Mouse (Mus musculus) WW6 (cell line): ENCODE measurements at regions not wholly inside any gene's neighbourhood (a gene's known extent, or its start where the extent isn't known, plus 50 kb on each side); places are given as distances from the start of the nearest gene placed in this dataset.
A peak's percentile ranks its signal among the peaks of the same experiment; 100 is the strongest.

ENCODE experiments used
- DNase-seq: peaks from one replicate; pipeline ENCODE4 v3.0.0-alpha.2; 2013; ENCODE audit warnings: low read depth, low spot score

DNA sequence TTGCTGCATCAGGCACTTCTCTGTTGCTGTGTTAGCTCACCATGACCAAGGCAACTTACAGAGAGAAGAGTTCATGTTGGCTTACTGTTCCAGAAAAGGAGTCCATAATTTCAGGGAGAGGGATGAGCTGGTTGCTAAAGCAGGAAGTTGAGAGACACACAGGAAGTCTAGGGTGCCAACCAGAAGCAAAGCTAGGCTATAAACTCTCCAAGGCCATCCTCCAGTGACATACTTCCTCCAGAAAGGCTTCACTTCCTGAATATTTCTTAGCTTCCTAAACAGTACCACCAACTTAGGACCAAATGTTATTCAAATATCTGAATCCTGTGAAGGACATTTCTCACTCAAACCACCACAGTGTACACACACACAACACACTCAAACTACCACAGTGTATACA lies 2010.6 kb downstream of the A830018L16Rik start:
- DNase-seq, result no peak

DNA sequence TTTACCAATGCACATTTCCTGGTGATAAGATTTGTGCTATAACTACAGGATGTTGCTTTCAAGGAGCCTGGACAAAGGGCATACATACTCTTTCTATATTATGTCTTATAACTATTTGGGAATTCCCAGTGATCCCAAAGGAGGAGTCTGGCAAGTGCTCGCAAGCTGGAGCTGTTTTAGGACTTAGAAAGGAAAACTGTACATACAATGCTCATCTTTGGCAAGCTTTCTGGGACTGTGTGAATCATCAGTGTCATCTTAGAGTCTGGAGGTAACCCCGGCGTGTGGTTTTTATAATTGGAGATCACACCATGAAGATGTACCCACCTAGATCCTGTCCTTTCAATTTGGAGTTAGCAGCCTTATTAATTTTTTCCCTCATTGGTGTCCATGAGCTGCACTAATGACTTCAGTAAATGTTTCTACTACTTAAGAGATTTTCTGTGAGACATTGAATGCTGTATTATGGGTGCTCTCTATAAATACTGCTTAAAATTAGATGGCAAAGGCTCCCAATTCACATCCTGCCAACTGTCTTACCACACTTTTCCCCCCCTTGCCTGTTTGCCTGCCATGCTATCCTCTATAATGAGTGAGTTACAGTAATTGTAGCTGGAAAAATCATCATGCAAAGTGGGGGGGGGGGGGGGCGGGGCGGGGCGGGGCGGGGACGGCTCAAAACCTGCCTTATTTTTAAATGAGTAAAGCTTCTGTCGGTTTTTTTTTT lies 2011.9 kb downstream of the A830018L16Rik start:
- no peak for DNase-seq

DNA sequence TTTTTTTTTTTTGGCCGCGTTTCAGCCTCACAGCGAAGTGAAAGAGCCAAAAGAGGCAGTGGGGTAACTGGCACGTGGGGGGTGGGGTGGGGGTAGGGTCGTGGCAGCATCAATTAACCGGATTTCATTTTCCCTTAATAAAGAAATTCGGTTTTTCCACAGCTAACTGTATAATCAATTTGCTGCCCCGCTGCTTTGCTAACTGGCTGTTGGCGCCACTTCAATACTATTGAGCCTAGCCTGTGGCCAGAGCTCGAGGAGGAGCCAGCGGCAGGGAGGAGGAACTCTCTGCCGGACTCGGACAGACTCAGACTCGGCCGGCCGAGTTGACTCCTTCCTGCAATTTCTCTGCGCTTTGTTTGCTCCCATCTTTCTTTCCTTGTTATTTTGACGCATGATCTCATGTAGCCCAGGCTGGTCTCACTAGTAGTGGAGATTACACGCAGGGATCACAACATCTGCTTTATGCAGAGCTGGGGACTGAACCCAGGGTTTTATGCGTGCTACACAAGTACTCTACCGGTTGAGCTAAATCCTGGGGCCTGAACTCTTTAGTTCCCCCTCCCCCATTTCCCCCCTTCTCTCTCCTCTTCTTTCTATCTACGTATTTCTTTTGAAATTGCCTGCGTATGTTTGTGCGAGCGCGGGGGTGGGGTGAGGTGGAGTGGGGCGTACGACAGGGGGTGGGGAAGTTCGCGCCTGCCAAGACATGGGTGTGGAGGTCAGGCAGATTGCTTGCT lies 2012.6 kb downstream of the A830018L16Rik start:
- peak; percentile 18 for DNase-seq

DNA sequence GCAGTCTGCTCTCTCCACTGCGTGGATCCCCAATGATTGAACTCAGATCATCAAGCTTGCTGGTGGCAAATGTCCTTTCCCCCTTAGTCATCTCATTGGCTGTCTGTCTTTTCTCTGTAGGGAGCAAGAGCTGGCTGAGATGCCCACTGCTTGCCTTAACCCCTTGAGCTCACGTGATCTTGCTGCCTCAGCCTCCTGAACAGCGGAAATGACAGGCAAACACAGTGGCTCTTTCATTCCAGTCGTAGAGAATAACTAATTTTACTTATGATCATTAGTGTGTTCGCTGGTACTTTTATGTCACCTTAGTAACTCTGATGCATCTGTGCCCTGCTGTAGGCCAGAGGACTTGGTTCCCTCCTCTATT lies 2013.1 kb downstream of the A830018L16Rik start:
- DNase-seq, result no peak

DNA sequence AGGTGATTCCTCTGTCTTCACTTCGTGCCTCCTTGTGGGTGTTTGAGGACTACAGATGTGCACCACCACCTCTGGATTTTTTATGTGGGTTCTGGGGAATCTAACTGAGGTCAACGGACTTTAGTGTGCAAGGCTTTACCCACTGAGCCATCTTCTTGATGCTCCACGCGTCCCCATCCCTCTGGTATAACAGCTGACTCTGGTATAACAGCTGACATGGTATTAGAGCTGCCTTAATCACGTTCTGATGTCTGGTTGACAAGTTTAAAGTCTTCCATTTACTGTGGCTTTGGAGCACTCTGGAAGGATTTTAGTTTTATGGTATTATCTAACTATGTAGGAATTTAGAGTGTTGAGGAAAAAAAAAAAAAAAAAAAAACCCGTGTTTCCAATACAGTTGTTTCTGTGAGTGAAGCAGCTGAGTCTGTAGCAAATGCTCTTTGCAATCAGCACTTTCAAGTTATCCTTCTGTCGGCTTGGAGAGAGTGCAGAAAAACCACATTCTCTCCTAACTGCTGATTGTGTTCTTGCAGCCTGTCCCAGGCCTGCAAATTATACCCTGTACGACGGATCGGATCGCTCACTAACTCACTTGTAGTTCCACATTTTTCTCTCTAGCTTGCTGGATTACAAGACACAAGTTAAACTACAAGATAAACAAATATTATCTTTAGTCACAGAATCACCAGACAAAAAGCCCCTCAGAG lies 2013.7 kb downstream of the A830018L16Rik start:
- DNase-seq, result no peak

DNA sequence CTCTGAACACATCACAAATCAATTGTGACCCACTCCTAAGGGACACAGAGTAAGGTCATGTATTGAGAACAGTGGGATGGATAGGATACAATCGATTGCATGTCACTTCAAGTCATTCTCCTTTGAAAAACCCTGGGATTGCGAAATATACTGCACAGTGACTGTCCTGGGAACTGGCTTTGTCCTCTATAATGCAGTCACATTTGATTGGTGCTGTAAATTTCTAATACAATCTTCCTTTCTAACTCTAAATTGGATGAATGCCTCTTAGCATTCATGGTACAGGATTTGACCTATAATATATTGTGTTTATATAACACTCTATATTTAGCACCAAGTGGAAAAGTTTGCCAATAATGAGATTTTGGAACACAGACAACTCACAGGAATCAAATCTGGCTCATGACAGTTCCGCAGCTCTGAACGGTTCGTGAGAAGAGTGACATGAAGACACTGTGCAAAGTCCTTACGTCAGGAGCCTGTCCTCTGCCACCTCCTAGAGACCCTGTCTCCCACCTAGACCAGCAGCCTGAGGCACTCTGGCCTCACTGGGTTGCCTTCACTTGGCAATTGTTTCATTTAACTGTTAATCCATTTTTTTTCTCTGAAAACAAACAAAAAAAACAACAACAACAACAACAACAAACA lies 2024.0 kb downstream of the A830018L16Rik start:
- DNase-seq, result no peak

DNA sequence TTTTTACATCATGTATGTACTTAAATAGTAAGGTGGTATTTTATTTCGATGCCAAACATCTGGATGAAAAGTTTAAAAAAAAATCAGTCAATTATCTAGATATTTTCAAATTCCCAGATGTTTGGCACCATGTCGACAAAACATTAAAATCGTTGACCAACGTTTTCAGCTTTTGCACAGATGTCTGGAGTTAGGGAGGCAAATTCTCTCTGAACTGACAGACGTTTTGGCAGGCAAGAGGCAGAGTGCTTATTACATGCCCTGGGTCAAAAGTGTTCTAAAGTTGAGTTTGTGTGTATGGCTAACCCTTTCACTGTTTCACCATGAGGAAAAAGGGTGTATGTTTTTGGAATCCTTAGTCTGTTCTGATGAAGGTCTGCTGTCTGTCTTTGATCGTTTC lies 2028.5 kb downstream of the A830018L16Rik start:
- DNase-seq, result no peak

DNA sequence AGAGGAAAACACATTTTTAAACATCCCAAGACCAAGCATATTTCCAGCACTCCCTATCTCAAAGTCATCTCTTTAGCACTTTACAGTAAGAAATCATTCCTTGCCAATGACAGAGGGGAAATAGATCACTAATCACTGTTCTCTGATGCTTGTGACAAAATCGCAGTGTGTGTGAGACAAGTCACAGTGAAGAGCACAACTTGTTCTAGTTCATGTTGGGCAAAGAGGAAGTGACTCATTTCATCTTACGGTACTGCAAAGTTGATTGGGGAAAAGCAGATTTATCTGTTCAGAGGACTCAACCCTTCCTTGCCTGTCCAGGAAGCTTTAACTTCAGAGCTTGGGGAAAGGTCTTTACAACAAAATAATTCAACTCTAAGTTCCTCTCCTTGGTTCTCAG lies 2040.6 kb downstream of the A830018L16Rik start:
- DNase-seq, result no peak

DNA sequence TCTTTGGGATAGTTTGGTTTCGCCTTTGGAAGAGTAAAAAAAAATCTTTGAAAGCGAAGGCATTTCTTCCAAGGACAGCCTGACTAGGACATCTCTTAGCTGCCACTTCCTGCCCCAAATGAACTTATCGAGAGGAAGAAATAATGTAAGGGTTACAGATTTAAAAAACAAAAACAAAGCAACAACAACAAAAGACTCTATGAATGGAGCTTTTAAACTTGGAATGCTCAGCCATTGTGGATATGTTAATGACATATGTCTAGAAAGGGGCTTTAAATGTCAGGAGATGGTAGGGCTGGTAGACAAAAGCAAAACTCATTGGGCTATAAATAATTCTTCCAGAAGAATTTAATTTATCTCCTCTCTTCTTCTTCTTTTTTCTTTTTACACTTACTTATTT lies 2041.7 kb downstream of the A830018L16Rik start:
- no peak for DNase-seq

DNA sequence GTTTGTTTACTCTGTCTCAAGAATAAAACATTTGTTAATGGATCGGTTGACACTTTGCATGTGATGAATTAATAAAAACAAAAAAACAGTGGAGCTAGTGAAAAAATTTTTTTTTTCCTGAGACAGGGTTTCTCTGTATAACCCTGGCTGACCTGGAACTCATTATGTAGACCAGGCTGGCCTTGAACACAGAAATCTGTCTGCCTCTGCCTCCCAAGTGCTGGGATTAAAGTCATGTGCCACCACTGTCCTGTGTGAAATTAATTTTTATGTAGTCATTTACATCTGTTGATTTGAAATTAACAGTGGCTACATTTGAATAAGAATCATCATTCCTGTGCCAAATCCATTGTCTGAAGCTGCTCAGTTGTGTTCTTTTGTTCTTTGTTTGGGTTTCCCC lies 2050.4 kb downstream of the A830018L16Rik start:
- peak; percentile 24 for DNase-seq

DNA sequence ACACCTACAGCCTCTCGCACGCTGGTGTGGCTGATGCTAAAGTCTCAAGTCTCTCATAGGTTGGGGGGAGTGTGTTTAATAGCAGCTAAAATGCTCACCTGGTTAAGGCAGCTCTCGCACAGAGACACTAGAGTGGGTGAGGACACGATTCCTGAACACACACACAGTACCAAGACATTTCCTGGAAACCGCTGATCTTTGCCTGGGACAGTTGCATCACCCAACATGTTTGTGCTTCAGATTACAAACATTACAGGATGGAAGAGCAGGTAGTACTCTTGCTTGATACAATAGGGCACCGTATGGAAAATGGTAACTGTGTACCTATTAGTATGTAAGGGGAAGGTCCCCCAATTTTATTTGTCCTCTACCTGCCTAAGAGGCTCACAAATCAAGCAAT lies 2053.3 kb downstream of the A830018L16Rik start:
- no peak for DNase-seq

DNA sequence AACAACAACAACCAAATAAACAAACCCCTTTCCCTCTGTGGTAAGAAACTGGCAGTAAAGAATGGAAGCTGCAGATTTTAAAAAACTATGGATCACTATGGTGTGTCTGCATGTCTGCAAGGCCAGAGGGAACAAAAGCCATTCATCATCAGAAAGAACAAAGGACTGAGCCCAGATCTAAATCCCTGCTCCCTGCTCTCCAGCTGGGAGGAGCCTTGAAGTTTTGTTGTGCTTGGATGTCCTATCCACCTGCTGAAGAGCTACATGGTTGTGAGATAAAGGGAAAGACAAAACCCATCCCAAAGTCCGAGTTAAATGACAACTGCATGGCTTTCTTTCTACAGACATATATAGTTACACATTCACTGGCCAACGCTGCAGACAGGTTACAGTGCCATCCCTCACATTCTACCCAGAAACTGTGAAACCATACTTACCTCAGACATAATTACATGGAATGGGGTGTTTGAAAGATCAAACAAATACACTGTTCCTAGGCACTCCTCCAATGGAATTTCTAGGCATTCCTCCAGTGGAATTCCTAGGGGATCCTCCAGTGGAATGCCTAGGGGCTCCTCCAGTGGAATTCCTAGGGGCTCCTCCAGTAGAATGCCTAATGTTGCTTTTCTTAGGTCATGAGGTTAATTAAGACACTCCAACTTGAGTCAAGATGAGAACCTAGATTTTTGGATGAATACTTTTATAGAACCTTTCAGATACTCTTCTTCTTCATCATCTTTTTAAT lies 2054.2 kb downstream of the A830018L16Rik start:
- no peak for DNase-seq

DNA sequence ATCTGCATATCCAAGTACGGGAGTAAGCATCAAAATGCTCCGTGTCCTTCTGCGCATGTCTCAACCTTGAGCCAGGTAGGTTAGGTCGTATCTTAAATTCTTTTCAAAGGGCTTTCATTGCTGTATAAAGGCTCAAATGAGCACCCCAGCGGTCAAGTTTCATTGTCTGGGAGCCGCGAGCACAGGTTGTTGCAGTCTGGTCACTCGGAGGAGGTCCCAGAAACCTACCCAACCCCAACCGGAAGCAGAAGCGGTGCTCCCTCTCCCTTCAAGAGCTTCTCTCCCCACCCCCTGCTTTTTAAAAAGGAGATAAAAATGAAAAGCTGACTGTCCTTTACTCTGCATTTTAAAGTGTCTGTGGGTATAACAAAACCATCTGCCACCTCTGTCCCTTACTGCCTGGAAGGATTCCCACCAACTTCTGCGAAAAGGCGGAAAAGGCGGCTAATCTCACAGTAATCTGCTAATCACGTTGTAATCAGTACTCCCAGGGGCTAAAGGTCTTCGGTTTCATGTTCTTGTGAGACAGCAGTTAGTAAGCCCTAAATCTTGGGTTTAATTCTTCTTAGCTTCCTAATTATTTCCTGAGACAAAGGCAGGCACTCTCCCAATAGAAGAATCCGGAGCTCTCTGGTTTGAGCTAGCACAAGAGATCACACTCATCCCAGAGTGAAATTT lies 2081.0 kb downstream of the A830018L16Rik start:
- no peak for DNase-seq

DNA sequence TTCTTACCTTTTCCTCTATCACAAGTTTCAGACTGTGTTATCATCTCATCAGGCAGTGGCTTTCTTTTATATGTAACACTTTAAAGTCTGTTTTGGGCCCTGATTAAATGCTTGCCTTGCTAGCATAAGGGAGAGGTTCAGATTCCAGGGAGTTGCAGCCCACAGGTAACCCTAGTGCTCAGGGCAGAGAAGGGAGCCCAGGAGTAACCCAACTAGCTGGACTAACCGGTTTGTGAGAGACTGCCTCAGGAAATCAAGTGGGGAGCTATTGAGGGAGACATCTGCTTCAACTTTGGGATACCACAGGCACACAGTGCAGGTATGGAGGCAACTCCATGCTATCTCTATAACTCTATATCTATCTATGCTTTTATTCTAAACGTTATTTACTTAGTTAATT lies 2082.5 kb downstream of the A830018L16Rik start:
- DNase-seq, result no peak

DNA sequence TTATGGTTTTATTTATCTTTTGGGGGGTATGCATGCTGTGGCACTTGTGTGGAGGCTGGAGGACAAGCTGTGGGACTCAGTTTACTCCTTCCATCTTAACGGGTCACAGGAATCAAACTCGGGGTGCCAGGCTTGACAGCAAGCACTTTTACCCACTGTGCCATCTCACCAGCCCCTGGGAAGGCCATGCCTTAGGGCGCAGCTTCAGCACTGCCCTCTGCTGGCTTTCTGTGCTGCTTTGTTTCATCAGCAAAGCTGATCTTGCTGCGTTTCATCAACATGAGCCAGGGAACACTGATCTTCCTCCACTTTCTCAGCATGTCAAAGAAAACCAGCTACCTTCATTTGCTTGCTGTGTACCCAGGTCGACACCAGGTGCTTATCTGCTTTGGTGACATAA lies 2086.6 kb downstream of the A830018L16Rik start:
- peak; percentile 3 for DNase-seq

DNA sequence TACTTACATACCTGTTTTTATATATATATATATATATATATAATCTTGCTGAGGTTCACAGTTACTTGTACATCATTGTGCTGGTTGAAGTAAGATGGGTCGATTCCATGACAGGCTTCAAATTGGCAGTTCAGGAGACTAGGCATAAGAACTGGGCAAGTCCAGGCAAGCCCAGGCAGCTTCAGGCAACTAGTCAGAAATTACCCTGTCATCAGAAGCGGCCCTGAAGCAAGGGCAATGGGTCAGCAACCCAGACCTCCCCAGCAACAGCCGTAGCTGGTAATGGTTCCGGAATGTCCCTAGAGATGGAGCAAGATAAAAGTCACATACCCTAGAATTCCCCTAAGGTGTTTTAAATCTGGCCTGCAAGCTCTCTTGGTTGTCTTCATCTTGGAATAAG lies 2088.0 kb downstream of the A830018L16Rik start:
- no peak for DNase-seq

DNA sequence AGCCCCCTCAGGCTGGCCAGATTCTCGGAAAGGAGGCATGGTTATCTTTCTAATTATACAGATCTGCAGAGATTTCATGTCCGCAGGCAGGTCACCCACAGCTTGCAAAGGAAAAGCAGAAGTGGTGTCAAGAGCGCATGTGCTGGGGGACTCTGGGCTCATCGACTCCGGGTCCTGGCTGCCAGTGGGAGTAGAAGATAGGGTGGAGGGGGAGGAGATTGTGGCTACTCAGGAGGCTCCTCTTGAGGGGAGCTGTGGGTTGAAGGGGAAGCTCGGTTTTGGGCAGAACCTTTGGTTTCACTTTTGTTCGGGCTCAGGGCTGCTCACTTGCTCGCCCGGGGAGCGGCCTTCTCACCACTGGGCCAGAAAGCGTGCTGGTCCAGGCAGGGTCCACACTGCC lies 2099.9 kb downstream of the A830018L16Rik start:
- DNase-seq, result no peak
